Mouse (Mus musculus) cerebellum, postnatal 4 days (tissue): ENCODE results near the gene Pak6.

Experiments used
- DNase-seq, 2 experiments: peaks; one replicate each; pipeline ENCODE4 v3.0.0; 2022; ENCODE audit warnings: low spot score in 2 of 2, mixed read lengths in 1 of 2

Pak6 gene

GRCm38 (mm10) chr2:118664975-118665516 is 1.9 kb downstream of the Pak6 start:
- DNase-seq = no peak

DNA sequence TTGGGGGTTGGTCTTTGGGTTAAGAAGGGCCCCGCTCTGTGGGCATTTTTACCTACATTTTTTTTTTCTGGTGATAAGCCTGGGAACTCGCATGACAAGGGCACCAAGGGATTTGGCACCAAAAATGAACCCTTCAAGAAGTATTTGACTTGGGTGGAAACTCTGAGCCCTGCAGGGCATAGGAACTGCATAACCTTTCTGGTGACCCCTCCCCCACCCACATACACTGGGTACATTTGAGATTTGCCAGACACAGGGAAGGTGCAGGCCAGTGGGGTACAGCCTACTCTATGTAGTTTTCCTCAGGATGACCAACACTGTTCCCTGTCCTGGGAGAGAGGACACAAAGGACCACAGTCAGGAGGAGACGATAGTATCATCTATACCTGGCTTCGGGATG is 2.5 kb downstream of the Pak6 start:
- no peak for DNase-seq

DNA sequence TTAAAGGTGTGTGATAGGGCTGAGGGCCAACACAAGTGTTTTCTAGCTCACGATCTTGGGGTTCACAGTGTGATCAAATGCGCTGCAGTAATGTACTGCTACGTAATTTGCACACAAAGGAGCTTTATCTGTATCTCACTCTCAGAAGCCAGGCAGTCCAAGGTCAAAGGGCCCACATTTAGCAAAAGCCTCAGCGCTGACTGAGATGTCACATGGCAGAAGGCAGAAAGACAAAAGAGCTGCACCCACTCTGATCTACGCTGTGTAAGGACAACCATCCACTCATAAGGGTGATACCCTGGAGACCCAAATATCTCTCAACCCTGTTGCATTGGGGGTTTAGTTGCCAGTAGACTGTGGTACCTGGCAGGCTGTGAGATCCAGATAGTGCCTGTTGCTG is 4.1 kb downstream of the Pak6 start:
- no peak for DNase-seq

GRCm38 (mm10) chr2:118669245-118669644 is 6.1 kb downstream of the Pak6 start:
- DNase-seq = no peak

DNA sequence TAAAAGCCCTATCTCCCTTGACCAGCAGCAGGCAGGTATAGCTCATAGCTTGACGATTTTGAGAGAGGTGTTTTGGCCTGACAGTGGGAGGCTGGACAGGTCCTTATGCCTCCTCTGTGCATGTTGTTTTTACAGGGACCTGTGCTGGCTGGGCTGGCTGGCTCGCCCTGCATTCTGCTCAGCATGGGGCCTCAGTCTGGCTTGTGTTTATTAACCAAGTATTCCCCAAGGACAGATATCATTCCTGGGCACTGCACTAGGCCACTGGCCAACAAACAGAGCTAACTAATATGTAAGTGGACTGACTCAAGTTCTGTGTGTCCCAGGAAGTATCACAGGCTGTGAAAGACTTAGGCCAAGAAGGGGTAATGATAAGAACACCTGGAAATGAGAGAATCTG is 6.7 kb downstream of the Pak6 start:
- no peak for DNase-seq

DNA sequence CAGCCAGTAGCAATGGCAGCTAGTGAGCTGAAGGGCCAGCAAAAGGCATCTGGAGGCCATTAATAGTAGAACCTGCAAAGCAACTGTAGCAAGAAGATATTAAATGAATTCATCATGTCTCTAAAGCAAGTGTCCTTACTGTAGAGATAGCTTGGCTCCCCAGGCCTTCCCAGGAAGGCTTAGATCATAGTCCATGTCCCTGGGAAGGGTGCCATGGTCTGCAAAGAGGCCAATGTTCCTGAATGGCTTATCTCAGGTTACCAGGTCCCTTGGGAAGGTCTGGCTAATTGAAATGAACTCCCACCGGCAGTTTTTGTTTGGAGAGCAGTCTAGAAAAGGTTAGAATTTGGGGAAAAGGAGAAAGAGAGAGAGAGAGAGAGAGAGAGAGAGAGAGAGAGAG is 8.6 kb downstream of the Pak6 start:
- DNase-seq = no peak

DNA sequence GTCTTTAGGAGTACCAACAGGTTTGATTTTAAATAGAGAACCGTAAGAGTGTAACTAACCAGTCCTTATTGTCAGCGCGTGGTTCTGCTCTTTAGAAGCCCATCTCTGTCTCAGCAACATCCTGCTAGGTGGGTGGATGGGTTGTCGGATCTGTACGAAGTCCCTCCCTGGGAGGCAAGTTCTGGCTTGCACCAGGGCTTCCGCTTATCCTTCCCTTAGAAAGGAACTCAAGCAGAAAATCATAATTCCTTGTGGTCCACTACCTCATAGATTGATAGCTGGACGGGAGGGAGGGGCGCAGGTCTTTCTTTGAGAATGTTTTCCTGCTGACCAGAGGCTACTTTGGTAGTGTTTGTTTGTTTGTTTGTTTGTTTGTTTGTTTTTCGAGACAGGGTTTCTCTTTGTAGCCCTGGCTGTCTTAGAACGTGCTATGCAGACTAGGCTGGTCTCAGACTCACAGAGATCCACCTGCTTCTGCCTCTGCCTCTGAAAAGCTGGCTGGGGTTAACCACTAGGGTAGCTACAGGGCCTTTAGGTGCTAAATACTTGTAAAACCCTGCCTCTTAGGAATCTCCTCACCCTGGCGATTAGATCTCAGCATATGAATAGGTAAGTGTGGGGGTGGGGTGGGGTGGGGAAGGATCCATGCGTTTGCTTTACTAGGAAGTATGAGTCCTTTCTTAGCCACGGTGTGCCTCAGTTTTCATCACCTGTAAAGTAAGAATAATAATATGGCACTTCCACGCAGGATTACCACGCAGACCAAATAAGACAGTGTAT is 10.8 kb downstream of the Pak6 start:
- DNase-seq = no peak

DNA sequence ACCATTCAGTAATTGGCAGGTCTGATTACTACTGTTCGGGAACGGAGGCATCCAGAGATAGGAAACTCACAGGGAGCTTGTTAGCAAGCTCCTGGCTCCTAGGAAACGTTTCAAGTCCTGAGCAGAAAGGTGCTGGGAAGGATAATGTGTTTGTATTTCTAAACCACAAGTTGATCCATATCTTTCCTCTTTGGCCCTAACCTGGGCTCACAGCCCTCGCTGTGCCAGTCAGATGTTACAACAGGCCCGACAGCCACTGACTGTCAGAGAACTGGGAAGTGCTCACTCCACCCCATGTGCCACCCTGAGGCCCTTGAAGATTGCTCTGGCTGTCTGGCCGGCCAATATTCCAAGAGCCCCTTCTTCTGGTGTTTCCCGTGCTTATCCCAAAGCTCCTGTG is 11.4 kb downstream of the Pak6 start:
- DNase-seq = no peak

DNA sequence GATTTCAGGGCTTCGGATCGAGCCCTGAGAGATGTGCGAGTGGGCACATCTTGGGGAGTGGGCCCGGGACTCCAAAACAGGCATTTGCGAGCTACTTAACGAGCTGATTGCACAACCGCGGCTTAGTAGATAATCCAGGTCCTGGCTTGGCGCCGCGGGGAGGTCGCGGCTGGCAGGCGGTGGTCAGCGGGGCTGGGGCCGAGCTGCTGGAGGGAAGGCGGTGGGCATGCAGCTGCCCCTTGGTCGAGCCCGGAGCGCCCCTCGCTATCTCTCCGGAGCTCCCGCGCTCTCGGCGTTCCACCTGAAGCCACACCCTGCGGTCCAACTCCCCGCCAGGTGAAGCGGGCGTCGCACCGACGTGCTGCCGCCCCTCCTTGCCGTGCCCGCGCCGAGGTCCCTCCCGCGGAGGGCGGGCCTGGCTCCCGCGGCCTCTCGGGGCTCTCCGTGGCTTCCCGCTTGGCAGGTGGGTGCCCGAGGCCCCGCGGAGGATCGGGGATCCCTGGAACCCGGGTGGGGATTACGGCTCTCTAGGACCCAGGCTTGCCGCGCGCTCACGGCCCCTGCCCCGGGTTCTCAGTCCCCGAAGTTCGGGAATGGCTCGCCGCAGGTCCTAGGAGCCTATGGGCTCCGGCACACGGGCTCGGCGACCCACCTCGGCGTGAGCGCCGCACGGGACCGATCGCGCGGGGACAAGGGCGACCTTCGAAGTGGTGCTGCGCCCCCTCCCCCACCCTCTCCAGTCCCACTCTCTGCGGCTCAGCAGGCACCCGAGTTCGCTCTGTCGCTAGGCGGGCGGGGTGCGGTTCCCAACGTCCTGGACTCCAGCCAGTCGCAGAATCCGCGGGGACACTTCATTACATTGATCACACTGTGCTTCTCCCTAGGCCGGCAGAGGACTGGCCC is 14.0 kb downstream of the Pak6 start:
- DNase-seq = no peak

DNA sequence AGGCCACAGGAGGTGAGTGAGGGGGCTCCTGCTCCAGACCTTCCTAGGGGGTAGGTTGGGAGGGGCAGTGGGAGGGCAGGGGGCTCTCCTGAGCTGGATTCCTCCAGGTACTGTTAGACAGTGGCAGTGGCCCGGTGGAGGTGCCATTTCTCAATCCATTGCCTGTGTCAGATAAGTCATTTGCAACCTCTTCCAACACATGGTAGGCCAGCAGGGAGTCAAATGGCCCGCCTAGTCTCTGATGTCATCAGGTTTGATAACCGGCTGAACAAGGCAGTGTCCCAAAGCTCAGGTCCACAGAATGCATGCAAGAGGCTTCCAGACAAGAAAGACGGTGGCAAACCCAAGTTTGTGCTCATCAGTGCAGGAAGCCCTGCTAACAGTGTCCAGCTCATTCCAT is 14.7 kb downstream of the Pak6 start:
- no peak for DNase-seq

- no peak for DNase-seq
These were observed 16.5 kb downstream of the Pak6 start for GRCm38 (mm10) chr2:118679577-118679976.

DNA sequence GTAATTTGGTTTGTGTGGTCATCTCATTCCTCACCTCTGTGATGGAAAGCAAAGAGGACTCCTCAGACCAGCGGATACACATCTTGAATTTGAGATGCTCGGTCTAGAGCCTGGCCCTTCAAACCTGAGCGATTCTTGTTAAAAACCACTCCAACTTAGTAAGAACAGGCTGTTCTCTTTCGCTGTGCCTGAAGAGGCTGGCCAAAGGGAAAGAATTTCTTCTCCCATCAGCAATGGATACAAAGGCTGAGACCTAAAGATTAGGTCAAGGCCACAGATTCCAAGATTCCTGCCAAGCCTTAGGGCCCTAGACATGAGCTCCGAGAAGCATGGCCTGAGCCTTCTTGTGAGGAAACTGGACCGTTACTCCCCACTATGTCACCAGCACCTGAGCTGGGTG is 17.8 kb downstream of the Pak6 start:
- no peak for DNase-seq

DNA sequence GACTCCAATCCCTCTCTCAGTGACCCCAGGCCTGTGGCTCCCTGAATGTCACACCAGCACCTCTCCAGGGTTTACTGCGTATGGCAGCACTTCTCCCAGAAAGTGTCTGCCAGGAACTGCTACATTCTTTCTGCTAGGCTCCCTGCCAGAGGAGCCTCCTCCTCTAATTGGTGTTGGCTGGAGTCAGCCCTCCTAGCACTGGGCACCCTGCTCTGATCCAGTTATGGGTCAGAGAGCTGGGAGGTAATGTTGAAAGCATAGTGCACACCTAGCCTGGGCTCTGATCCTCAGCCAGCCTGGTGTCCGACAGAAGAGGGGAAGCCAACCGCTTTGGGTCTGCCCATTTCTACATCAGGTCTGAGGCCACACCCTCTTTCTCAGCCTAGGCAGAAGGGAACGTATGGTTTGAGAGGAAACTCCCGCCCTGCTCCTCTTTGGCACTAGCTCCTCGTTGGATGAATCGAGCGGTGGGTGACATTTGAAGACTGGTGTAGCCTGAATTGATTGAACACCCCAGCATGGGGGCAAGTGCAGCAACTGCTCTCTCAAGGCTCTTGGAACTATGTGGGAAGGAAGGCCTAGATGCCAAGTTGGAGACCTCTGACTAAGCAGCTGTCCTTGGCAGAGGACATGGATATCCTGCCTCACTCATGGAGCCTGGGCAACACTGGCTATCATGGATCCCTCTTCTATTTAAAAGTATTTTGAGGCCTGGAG is 19.6 kb downstream of the Pak6 start:
- no peak for DNase-seq

- no peak for DNase-seq
These were observed 22.0 kb downstream of the Pak6 start for GRCm38 (mm10) chr2:118685088-118685487.

DNA sequence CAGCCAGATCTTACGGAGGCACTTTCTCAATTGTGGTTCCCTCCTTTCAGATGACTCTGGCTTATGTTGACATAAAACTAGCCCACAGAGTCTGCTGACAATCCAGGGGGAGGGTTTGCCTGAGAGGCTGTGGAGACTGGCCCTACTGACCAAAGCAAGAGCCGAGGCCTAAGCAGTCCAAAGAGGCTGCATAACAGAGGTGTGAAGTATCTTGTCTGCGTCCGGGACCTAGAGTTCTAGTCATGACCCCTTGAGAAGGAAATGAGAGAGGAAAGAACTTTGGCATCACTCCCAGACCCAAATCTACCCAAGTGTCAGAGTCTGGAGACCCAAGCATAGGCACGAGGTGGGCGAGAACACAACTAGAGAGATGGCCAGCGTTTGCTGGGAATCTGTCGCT is 23.6 kb downstream of the Pak6 start:
- no peak for DNase-seq

GRCm38 (mm10) chr2:118687791-118688190 is 24.7 kb downstream of the Pak6 start:
- no peak for DNase-seq

DNA sequence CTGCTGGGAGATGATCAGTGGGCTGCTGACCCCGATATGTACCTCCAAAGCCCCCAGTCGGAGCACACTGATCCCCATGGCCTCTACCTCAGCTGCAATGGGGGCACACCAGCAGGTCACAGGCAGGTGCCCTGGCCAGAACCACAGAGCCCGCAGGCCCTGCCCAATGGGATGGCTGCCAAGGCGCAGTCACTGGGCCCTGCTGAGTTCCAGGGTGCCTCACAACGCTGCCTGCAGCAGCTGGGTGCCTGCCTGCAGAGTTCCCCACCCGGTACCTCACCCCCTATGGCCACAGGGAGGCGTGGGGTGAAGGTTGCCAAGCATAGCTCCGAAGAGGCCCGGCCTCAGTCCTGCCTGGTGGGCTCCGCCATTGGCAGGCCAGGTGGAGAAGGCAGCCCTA is 26.8 kb downstream of the Pak6 start:
- DNase-seq = no peak

- DNase-seq = no peak
These were observed 30.4 kb downstream of the Pak6 start for GRCm38 (mm10) chr2:118693370-118693966.

DNA sequence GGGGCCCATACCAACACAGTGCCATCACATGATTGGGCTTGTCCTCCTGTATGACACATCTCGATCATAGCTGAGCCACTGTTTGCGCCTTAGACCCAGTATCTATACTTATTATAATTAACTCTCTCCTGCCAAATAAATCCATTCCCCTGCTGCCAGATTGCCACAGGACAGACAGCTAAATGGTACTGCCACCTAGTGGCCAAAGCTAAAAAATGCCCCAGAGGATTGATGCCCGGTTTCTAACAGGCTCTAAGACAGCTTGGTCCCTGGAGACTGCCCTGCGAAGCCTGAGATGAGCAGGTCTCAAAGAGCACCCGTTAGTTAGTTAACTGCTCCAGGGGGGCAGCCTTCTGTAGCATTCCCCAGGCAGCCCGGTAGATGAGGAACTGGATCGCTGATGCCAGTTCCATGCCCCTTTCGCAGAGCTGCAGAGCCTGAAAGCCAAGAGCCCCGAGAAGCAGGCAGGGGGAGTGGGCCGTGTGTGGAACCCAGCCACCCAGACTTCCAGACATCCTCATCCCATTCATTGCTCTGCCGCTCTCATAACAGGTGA is 32.7 kb downstream of the Pak6 start:
- DNase-seq = no peak

DNA sequence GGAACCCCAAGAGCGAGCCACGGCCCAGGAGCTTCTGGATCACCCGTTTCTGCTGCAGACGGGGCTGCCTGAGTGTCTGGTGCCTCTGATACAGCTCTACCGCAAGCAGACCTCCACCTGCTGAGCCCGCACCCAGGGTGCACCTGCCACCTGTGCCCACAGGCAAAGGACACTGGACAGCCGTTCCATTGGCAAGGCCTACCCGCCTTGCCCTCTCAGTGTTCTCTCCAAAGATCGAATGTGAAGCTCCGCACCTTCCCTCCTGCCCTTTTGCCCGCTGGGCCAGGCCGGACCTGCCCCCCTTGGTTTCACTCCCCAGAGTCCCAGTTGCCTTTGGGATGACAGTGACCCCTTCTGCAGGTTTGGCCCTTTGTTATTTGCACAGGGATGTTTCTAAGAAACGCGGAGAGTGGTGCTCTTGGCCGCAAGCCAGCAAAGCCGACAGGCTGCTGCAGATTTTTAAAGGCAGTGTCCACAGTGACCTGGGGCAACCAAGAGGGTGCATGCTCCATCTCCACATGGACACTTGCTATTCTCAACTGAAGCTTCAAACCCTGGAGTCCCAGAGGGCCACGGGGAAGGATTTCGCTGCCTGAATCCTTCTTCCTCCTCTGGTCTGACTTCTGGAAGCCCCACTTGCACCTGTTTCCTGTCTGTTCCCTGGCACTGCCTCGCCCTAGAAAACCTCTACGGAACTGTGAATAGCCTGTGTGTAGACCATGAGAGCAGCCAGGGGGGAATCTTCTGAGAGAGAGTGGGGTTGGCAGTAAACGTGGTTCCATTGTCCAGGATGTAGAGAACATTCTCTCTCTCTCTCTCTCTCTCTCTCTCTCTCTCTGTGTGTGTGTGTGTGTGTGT is 33.6 kb downstream of the Pak6 start:
- DNase-seq = no peak
